Mouse (Mus musculus): ENCODE measurements around the gene Cox8b. TPM values are rescaled to one million over a fixed set of nuclear protein-coding genes. Genes with fewer than 3 reads are reported as not detected.

Cox8b gene
- total RNA-seq, 1 experiment: not detected

DNA sequence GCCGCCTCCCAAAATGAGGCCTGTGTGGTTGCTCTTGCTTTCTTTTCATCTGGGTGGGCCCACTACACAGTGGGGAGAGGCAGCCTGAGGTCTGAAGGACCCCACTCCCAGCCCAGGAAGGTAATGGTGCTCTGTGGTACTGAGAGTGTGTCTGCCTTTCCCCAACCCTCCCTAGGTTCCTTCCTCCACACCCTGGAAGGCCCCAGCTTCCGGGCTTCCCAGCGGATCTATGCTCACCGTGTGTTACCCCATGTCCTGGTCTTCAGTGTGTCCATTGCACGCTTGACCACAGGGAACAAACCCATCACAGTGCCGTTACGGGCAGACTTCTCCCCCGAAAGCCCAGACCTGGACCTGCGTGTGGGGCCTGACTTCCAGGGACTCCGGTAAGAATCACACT lies 42.6 kb upstream of the Cox8b start:
- in situ Hi-C loops (cut with MboI; ENCODE audit: low sequenced_read_pairs in 2 of 2, unreplicated experiment in 2 of 2): no loop called here
- Histone ChIP-seq H3K4me1 (ENCODE audit: control insufficient read depth in 2 of 2, insufficient read depth in 2 of 2, low read length in 2 of 2, poor library complexity in 1 of 2) (peaks cover 4 to 17% of the 10 kb centered on the region in 2 experiments; a peak in 3 of 4 replicates), H3K27ac (ENCODE audit: insufficient read depth, low read depth, low read length, poor library complexity, severe bottlenecking) (no peak overlapping the region), H3K36me3 (ENCODE audit: control insufficient read depth, insufficient read depth, low read length, poor library complexity, severe bottlenecking) (peaks cover 27% of the 10 kb centered on the region), H3K9ac (ENCODE audit: insufficient read depth, low read depth, low read length, poor library complexity, severe bottlenecking) (peak overlapping the region; percentile 15), H3K9me3 (ENCODE audit: control insufficient read depth, insufficient read depth, low read depth, low read length) (no peaks in the 10 kb centered on the region), H3K4me3 (ENCODE audit: insufficient read depth in 1 of 2, low read depth in 1 of 2, low read length in 2 of 2, poor library complexity in 1 of 2, severe bottlenecking in 1 of 2) (no peak overlapping the region)
- DNase-seq (ENCODE audit: low read depth, low spot score): no peak
- TF ChIP-seq HCFC1 (IDR thresholded peaks at IDR 0.05; ENCODE audit: borderline replicate concordance, insufficient read depth, low read length): no peak
- TF ChIP-seq ZC3H11A (IDR thresholded peaks at IDR 0.05; ENCODE audit: borderline replicate concordance, low read depth, low read length): no peak
- no peak for TF ChIP-seq MAFK (IDR thresholded peaks at IDR 0.05; ENCODE audit: insufficient read depth, low read depth, low read length)
- TF ChIP-seq CHD2 (IDR thresholded peaks at IDR 0.05; ENCODE audit: low read depth, low read length): no peak
- no peak for TF ChIP-seq ZNF384 (IDR thresholded peaks at IDR 0.05; ENCODE audit: low read depth, low read length)

DNA sequence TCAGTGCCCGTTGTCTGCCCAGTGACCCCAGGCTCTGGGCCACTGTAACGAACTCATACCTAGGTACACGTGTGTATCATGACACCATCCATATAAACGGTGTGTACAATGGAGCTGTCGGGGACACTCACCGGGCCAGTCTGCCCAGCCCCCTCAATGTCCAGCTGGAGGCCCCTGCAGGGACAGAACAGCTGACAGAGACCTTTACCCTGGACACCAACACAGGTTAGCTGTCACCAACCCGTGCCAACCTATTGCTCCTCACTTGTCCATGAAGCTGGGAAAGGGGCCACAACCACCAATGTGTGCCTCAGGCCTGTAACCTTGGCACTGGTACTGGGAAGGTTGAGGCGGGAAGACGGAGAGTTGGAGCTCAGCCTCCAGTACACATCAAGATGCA lies 42.1 kb upstream of the Cox8b start:
- Histone ChIP-seq H3K27ac (ENCODE audit: insufficient read depth, low read depth, low read length, poor library complexity, severe bottlenecking) (peak overlapping the region; percentile 16; the same call in 1 of the 2 replicates), H3K9me3 (ENCODE audit: control insufficient read depth, insufficient read depth, low read depth, low read length) (no peaks in the 10 kb centered on the region), H3K4me3 (ENCODE audit: insufficient read depth in 1 of 2, low read depth in 1 of 2, low read length in 2 of 2, poor library complexity in 1 of 2, severe bottlenecking in 1 of 2) (peak overlapping the region; percentile 70 to 79), H3K4me1 (ENCODE audit: control insufficient read depth in 2 of 2, insufficient read depth in 2 of 2, low read length in 2 of 2, poor library complexity in 1 of 2) (peaks cover 4 to 17% of the 10 kb centered on the region in 2 experiments; a peak in 3 of 4 replicates), H3K9ac (ENCODE audit: insufficient read depth, low read depth, low read length, poor library complexity, severe bottlenecking) (peak overlapping the region; percentile 81), H3K36me3 (ENCODE audit: control insufficient read depth, insufficient read depth, low read length, poor library complexity, severe bottlenecking) (peaks cover 23% of the 10 kb centered on the region)
- in situ Hi-C loops (cut with MboI; ENCODE audit: low sequenced_read_pairs in 2 of 2, unreplicated experiment in 2 of 2): no loop called here
- DNase-seq (ENCODE audit: low read depth, low spot score): no peak
- TF ChIP-seq ZNF384 (IDR thresholded peaks at IDR 0.05; ENCODE audit: low read depth, low read length) (no peak), ZC3H11A (IDR thresholded peaks at IDR 0.05; ENCODE audit: borderline replicate concordance, low read depth, low read length) (no peak), HCFC1 (IDR thresholded peaks at IDR 0.05; ENCODE audit: borderline replicate concordance, insufficient read depth, low read length) (no peak), MAFK (IDR thresholded peaks at IDR 0.05; ENCODE audit: insufficient read depth, low read depth, low read length) (no peak), CHD2 (IDR thresholded peaks at IDR 0.05; ENCODE audit: low read depth, low read length) (no peak)

DNA sequence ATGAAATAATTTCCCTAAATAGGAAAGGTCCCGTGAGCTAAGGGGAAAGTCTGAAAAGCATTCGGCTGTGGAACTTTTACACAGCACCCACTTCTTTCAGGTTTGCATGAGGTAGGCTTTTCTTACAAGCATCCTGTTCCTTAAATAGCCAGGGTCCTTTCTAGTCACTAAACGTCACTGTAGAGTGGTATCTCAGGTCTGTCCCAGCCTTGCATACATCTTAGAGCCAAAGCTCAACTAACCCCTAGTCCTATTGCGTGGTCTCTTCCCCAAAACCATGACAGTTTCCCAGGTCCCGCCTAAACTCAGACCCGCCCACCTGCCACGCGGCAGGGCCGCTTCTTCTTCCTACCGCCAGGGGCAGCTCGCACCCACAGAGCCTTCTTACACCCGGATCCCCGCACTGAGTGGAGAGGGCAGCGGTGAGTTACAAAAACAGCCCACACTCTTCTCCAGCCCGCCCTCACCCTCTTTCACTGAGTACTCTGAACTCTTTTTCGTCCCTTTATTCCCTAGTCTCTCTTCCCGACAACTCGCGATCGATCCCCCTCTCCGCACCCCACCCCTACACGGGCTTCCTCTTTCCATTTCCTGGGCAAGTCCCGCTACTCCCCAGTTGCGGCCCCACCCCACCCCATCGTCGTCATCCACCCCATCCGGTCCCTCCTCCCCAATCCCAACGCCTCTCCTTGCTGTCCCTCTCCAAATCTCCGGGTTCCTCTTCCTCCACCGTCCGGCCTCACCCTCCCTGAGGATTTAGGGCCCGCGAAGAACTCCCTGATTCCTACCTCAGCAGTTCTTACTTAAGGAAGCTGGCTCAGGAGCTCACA lies 41.2 kb upstream of the Cox8b start, which contains the start of gene Pgghg:
TSS of gene Pgghg (plus strand) at position 170 of the 830 bp plus-strand sequence.
- H3K9me3 ChIP-seq (ENCODE audit: control insufficient read depth, insufficient read depth, low read depth, low read length): no peaks in the 10 kb centered on the region
- peaks cover 4 to 17% of the 10 kb centered on the region in 2 experiments; a peak in 3 of 4 replicates for H3K4me1 ChIP-seq (ENCODE audit: control insufficient read depth in 2 of 2, insufficient read depth in 2 of 2, low read length in 2 of 2, poor library complexity in 1 of 2)
- peak within 1 kb of the TSS; percentile 81 for H3K9ac ChIP-seq (ENCODE audit: insufficient read depth, low read depth, low read length, poor library complexity, severe bottlenecking)
- peak; percentile 74 for DNase-seq (ENCODE audit: low read depth, low spot score)
- H3K36me3 ChIP-seq (ENCODE audit: control insufficient read depth, insufficient read depth, low read length, poor library complexity, severe bottlenecking): peaks cover 16% of the 10 kb centered on the region
- peak within 1 kb of the TSS; percentile 81 for H3K27ac ChIP-seq (ENCODE audit: insufficient read depth, low read depth, low read length, poor library complexity, severe bottlenecking)
- in situ Hi-C loops (cut with MboI; ENCODE audit: low sequenced_read_pairs in 2 of 2, unreplicated experiment in 2 of 2): no loop called here
- H3K4me3 ChIP-seq (ENCODE audit: insufficient read depth in 1 of 2, low read depth in 1 of 2, low read length in 2 of 2, poor library complexity in 1 of 2, severe bottlenecking in 1 of 2): peak within 1 kb of the TSS; percentile 70 to 79
- TF ChIP-seq MAFK (IDR thresholded peaks at IDR 0.05; ENCODE audit: insufficient read depth, low read depth, low read length): no peak
- TF ChIP-seq HCFC1 (IDR thresholded peaks at IDR 0.05; ENCODE audit: borderline replicate concordance, insufficient read depth, low read length): no peak
- TF ChIP-seq CHD2 (IDR thresholded peaks at IDR 0.05; ENCODE audit: low read depth, low read length): no peak
- no peak for TF ChIP-seq ZC3H11A (IDR thresholded peaks at IDR 0.05; ENCODE audit: borderline replicate concordance, low read depth, low read length)
- no peak for TF ChIP-seq ZNF384 (IDR thresholded peaks at IDR 0.05; ENCODE audit: low read depth, low read length)

DNA sequence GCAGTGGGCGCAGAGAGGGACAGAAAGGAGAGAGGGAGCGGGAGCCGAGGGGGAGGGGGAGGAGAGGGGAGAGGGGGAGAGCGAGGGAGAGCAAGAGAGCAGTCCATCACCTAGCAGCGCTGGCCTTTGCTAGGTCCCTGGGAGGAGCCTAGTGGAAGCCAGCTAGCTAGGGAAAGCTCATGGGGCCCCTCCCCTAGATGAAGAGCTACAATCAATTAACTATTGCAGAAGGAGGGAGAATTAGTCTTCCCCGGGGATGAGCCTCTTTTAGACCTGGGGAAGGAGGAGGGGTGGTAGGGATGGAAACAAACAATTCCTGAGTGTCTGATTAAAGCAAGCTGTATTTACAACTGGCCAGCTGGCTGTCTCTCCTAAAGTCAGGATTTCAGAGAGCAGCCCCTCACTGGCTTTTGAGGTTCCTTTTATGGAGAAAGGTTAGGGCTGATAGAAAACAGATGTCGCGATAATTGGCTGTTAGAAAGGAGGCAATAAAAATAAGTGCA lies 39.5 kb upstream of the Cox8b start:
- H3K9me3 ChIP-seq (ENCODE audit: control insufficient read depth, insufficient read depth, low read depth, low read length): no peaks in the 10 kb centered on the region
- peak overlapping the region in 1 of 2 experiments; percentile 15; a peak in 1 of 4 replicates for H3K4me3 ChIP-seq (ENCODE audit: insufficient read depth in 1 of 2, low read depth in 1 of 2, low read length in 2 of 2, poor library complexity in 1 of 2, severe bottlenecking in 1 of 2)
- DNase-seq (ENCODE audit: low read depth, low spot score): no peak
- peaks cover 4 to 17% of the 10 kb centered on the region in 2 experiments; a peak in 3 of 4 replicates for H3K4me1 ChIP-seq (ENCODE audit: control insufficient read depth in 2 of 2, insufficient read depth in 2 of 2, low read length in 2 of 2, poor library complexity in 1 of 2)
- peak overlapping the region; percentile 82 for H3K27ac ChIP-seq (ENCODE audit: insufficient read depth, low read depth, low read length, poor library complexity, severe bottlenecking)
- no peaks in the 10 kb centered on the region for H3K36me3 ChIP-seq (ENCODE audit: control insufficient read depth, insufficient read depth, low read length, poor library complexity, severe bottlenecking)
- 0 out of 2 replicates have a peak overlapping the region, but pooled peaks have one; percentile 20 for H3K9ac ChIP-seq (ENCODE audit: insufficient read depth, low read depth, low read length, poor library complexity, severe bottlenecking)
- in situ Hi-C loops (cut with MboI; ENCODE audit: low sequenced_read_pairs in 2 of 2, unreplicated experiment in 2 of 2): no loop called here
- TF ChIP-seq ZC3H11A (IDR thresholded peaks at IDR 0.05; ENCODE audit: borderline replicate concordance, low read depth, low read length): no peak
- no peak for TF ChIP-seq HCFC1 (IDR thresholded peaks at IDR 0.05; ENCODE audit: borderline replicate concordance, insufficient read depth, low read length)
- no peak for TF ChIP-seq MAFK (IDR thresholded peaks at IDR 0.05; ENCODE audit: insufficient read depth, low read depth, low read length)
- no peak for TF ChIP-seq CHD2 (IDR thresholded peaks at IDR 0.05; ENCODE audit: low read depth, low read length)
- TF ChIP-seq ZNF384 (IDR thresholded peaks at IDR 0.05; ENCODE audit: low read depth, low read length): no peak

Data from ES-E14 (cell line).